Mouse (Mus musculus): ENCODE measurements at regions not wholly inside any gene's neighbourhood (a gene's known extent, or its start where the extent isn't known, plus 50 kb on each side); places are given as distances from the start of the nearest gene placed in this dataset.

DNA sequence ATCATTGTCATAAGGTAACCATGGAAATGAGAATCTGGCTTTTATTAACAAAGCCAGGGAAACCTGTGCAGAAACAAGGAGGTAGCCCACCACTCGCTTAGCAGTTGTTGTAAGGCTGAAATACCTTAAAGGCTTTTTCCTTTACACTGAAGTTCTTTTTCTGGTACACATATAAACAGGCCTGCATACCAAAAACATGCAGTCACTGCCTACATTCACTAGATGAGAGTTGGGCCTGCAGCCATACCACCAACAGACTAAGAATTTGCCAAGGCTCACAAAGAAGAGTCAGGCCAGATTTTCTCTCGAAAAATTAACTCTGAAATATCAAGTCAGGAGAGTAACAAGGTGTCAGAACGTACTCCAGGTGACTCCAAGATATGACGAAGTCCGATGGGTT lies 61.3 kb upstream of the Mpdz start:
- TF ChIP-seq CTCF (IDR thresholded peaks at IDR 0.05; ENCODE audit: insufficient read depth, low read length) (no peak), POLR2A (IDR thresholded peaks at IDR 0.05; ENCODE audit: borderline replicate concordance, extremely low read depth, low read depth, low read length) (no peak)
